Mouse (Mus musculus) kidney, adult 2 months (tissue): Measurements from ENCODE around the gene Sec22c.

Experiments
- CTCF ChIP-seq: fragments of 200-500 bp; conservative IDR thresholded peaks from 2 replicates; pipeline ENCODE4 v1.5.1; 2011; ENCODE audit warnings: low read depth, mild to moderate bottlenecking, control low read depth, low read length, moderate library complexity, mixed read lengths; ENCODE audit not compliant: insufficient read depth, insufficient read length
- POLR2A ChIP-seq: fragments of 200-500 bp; IDR thresholded peaks from one replicate; pipeline ENCODE4 v1.6.1; 2011; ENCODE audit warnings: low read depth, low read length, control low read depth

- TF ChIP-seq CTCF: no peak
- TF ChIP-seq POLR2A: no peak
Observed at GRCm38 (mm10) chr9:121707801-121708200, 2.5 kb upstream of the Sec22c start.
